Mouse (Mus musculus) C2C12 (cell line): ENCODE measurements around the gene Itm2c. TPM values are rescaled to one million over a fixed set of nuclear protein-coding genes. Genes with fewer than 3 reads are reported as not detected.

ENCODE experiments used
- H3K27me3 ChIP-seq: one replicate; pipeline ENCODE4 v1.6.1; 2011; ENCODE audit not compliant: control insufficient read depth, insufficient read depth, insufficient read length
- H3K36me3 ChIP-seq: one replicate; pipeline ENCODE4 v1.6.1; 2011; ENCODE audit not compliant: control insufficient read depth, insufficient read depth
- H3K4me3 ChIP-seq: one replicate; pipeline ENCODE4 v1.5.1; 2011; ENCODE audit warnings: mild to moderate bottlenecking, control low read depth; ENCODE audit not compliant: poor library complexity, insufficient read depth, severe bottlenecking
- H3K79me2 ChIP-seq: one replicate; pipeline ENCODE4 v1.6.1; 2011; ENCODE audit not compliant: control insufficient read depth, insufficient read depth
- H3K79me3 ChIP-seq: one replicate; pipeline ENCODE4 v1.6.1; 2011; ENCODE audit warnings: low read depth, control low read depth
- H3ac ChIP-seq: one replicate; pipeline ENCODE3; 2011; ENCODE audit warnings: low read depth; ENCODE audit not compliant: control insufficient read depth, insufficient read length
- CEBPB ChIP-seq: IDR thresholded peaks from one replicate; pipeline ENCODE4 v1.6.1; 2011; ENCODE audit warnings: low read depth, mild to moderate bottlenecking, control low read depth, moderate library complexity
- CTCF ChIP-seq: IDR thresholded peaks from one replicate; pipeline ENCODE4 v1.5.1; 2011; ENCODE audit not compliant: control insufficient read depth, insufficient read depth, insufficient read length
- FOSL1 ChIP-seq: IDR thresholded peaks from one replicate; pipeline ENCODE4 v1.8.0; 2011; ENCODE audit warnings: mild to moderate bottlenecking, low read length; ENCODE audit not compliant: poor library complexity, insufficient read depth, severe bottlenecking
- MAX ChIP-seq: IDR thresholded peaks from one replicate; pipeline ENCODE4 v1.6.1; 2011; ENCODE audit warnings: mild to moderate bottlenecking, control low read depth
- MYOD1 ChIP-seq: IDR thresholded peaks from one replicate; pipeline ENCODE4 v1.6.1; 2011; ENCODE audit warnings: low read depth; ENCODE audit not compliant: control insufficient read depth, insufficient read length
- MYOG ChIP-seq: IDR thresholded peaks from one replicate; pipeline ENCODE4 v1.6.1; 2011; ENCODE audit not compliant: control insufficient read depth, insufficient read length; ENCODE audit errors: extremely low read depth
- USF1 ChIP-seq: IDR thresholded peaks from one replicate; pipeline ENCODE4 v1.6.1; 2011; ENCODE audit warnings: low read depth, mild to moderate bottlenecking, control low read depth, moderate library complexity
- polyA plus RNA-seq: library from polyadenylated mRNA; unstranded; fragments of >200 nt; fragmentation: generic; extraction: Trizol; gene quantifications from one replicate; pipeline ENCODE4 v1.2.1, GENCODE M21; 2012; ENCODE audit warnings: missing spikeins

Itm2c gene
- polyA plus RNA-seq, 1 experiment: 60.7 TPM

DNA sequence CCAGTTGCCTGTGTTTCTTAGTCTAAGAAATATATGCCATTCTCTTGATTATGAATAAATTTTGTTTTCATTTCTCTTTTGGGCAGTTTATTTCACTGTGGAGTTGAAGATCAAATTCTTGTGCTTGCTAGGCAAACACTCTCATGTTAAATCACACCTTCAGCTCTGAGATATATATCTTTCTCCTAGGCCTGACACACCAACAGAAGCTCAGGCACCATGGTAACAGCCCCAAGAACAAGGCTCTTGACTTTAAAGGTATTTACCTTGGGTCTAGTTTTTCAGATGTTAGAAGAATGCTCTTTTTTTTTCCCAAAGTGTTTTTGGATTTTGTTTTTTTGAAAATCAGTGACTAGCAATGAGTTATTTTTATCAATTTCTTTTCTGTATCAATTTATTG, 21.8 kb downstream of the Itm2c start:
- Histone ChIP-seq H3ac (no peak overlapping the region), H3K27me3 (no peaks in the 10 kb centered on the region), H3K36me3 (no peaks in the 10 kb centered on the region), H3K79me3 (no peaks in the 10 kb centered on the region), H3K4me3 (no peak overlapping the region), H3K79me2 (no peaks in the 10 kb centered on the region)
- TF ChIP-seq CEBPB (no peak), MYOG (no peak), FOSL1 (no peak), MYOD1 (no peak)

- Histone ChIP-seq H3K79me2 (no peaks in the 10 kb centered on the region), H3ac (no peak overlapping the region), H3K27me3 (no peaks in the 10 kb centered on the region), H3K4me3 (no peak overlapping the region), H3K79me3 (no peaks in the 10 kb centered on the region), H3K36me3 (no peaks in the 10 kb centered on the region)
- no peak for TF ChIP-seq MAX
- no peak for TF ChIP-seq USF1
- TF ChIP-seq CEBPB: no peak
- TF ChIP-seq CTCF: no peak
- TF ChIP-seq MYOD1: no peak
- no peak for TF ChIP-seq MYOG
- TF ChIP-seq FOSL1: no peak
These were observed 22.9 kb downstream of the Itm2c start for GRCm38 (mm10) chr1:85916830-85917450.

GRCm38 (mm10) chr1:85919621-85920020, 25.5 kb downstream of the Itm2c start:
- TF ChIP-seq MAX (no peak), CTCF (no peak), MYOG (no peak), FOSL1 (no peak), CEBPB (no peak), USF1 (no peak), MYOD1 (no peak)
- Histone ChIP-seq H3K36me3 (no peaks in the 10 kb centered on the region), H3K79me3 (no peaks in the 10 kb centered on the region), H3K79me2 (no peaks in the 10 kb centered on the region), H3K4me3 (no peak overlapping the region), H3K27me3 (peaks cover 3% of the 10 kb centered on the region), H3ac (no peak overlapping the region)

- H3K79me2 ChIP-seq: no peaks in the 10 kb centered on the region
- H3ac ChIP-seq: no peak overlapping the region
- H3K4me3 ChIP-seq: no peak overlapping the region
- no peaks in the 10 kb centered on the region for H3K36me3 ChIP-seq
- TF ChIP-seq MYOD1 (no peak), CTCF (no peak), MYOG (no peak), CEBPB (no peak), FOSL1 (no peak), MAX (no peak), USF1 (no peak)
- peaks cover 3% of the 10 kb centered on the region for H3K27me3 ChIP-seq
- H3K79me3 ChIP-seq: no peaks in the 10 kb centered on the region
These were observed 27.6 kb downstream of the Itm2c start for GRCm38 (mm10) chr1:85921725-85922124.

GRCm38 (mm10) chr1:85922127-85922864, 28.2 kb downstream of the Itm2c start:
- Histone ChIP-seq H3K79me2 (no peaks in the 10 kb centered on the region), H3K36me3 (no peaks in the 10 kb centered on the region), H3ac (no peak overlapping the region), H3K4me3 (no peak overlapping the region), H3K27me3 (peaks cover 3% of the 10 kb centered on the region), H3K79me3 (no peaks in the 10 kb centered on the region)
- TF ChIP-seq CEBPB: no peak
- TF ChIP-seq CTCF: no peak
- no peak for TF ChIP-seq MYOG
- TF ChIP-seq MAX: no peak
- TF ChIP-seq FOSL1: no peak
- no peak for TF ChIP-seq MYOD1
- no peak for TF ChIP-seq USF1

GRCm38 (mm10) chr1:85922865-85923211, 28.8 kb downstream of the Itm2c start:
- no peak overlapping the region for H3K4me3 ChIP-seq
- TF ChIP-seq CEBPB: no peak
- TF ChIP-seq MYOG: no peak
- TF ChIP-seq CTCF: no peak
- TF ChIP-seq MYOD1: no peak
- no peak for TF ChIP-seq MAX
- no peak for TF ChIP-seq USF1
- TF ChIP-seq FOSL1: no peak
- no peak overlapping the region for H3ac ChIP-seq
- H3K27me3 ChIP-seq: peaks cover 3% of the 10 kb centered on the region
- H3K79me3 ChIP-seq: no peaks in the 10 kb centered on the region
- no peaks in the 10 kb centered on the region for H3K36me3 ChIP-seq
- no peaks in the 10 kb centered on the region for H3K79me2 ChIP-seq
